Mouse (Mus musculus) frontal cortex, postnatal 25 days (tissue): ENCODE results near the gene Gal3st2c.
"Not testable (repeated sequence)": the region's sequence is repeated elsewhere in the genome, so short reads cannot be mapped to it uniquely, and the experiment has no call there.

Experiments used
- DNase-seq, 2 experiments: peaks; one replicate each; pipeline ENCODE4 v3.0.0; 2022; ENCODE audit warnings: low spot score in 2 of 2

Gene Gal3st2c

DNA sequence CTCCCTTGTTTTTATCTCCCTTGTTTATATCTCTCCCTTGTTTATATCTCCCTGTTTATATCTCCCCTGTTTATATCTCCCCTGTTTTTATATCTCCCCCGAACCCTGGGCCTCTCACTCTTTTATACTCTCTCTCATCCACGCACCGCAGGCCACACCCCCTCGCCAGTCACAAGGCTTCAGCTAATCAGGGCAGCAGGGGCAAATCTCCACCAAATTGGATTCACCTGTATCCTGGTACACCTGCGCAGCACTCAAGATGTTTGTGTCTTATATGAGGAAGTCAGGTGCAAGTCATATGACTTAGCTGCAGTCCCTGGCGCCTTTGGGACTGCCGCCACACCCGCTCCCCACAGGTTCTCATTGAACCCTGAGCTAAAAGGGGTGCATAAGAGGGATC is at the start of gene Gal3st2c:
Gal3st2c (plus strand) TSS at position 301 of the 400 bp plus-strand sequence.
- not testable (repeated sequence) for DNase-seq

DNA sequence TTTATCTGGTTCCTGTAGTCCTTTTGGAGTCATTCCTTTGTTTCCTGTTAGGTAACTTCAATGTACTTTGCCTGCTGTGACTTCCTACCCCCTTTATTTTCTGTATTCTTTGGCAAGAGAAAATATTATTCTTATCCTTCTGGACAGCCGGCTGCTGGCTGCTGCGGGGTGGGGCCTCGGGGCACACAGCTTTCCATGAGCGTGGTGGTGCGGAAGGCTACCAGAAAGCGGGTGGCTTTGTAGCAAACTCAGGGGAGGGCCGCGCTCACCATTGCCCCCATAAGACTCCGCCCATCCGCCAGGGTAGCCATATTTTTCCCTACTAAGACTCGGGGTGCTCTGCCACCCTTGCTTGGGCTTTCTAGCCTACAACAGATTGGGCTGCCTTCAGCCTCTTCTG is 41.2 kb upstream of the Gal3st2c start:
- not testable (repeated sequence) for DNase-seq

DNA sequence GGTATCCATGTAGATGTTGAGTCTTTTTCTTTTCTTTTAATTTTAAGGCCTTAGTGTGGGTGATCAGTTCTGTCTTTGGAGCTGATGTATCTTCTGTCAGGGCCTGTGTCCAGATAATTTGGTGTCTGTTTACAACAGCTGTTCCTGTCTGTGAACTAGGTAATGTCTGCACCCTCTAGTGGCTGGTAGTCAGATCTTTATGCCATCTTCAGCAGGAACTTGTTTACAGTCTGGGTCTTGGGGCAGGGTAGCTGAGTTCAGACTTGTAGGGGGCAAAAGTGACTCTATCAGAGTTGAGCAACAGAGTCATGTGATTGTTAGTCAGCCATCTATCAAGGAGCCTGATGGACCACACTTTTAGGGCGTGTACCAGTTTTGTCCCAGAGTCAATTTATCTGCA is 23.8 kb upstream of the Gal3st2c start:
- DNase-seq = not testable (repeated sequence)

DNA sequence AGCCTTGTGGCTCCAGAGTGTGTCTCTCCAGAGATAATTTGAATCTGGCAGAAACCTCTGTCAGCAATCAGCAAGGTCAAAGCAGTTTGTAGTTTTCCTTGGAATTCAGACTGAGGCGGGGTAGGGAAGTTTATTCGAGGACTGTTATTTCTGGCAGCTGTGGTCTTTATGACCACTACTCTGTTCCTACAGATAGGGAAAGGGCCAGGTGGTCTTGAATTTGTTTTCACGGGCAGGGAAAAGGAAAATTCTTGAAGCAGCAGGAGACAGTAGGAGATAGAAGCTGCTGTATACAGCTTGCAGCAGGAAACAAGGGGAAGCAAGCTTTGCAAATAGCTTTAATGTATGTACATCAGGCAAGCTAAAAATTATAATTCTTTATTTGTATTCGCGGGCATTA is 19.9 kb upstream of the Gal3st2c start:
- DNase-seq = not testable (repeated sequence)

DNA sequence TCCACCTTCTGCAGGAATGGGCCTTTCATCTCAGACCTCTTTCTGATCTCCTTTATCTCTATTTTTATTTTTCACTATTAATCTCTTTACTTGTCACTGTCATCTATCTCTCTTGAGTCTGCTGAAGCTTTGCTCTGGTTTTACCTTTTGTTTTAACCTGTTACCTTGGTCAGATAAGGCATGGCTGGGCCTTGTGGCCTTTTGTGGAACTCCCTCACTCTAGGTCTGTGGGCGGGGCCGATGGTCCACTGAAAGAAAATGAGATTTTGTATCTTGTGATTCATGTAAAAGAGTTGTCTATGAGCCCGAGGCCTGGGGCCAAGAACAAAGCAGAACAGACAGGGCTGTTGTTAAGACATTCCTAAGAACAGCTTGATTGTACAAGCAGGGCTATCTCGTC is 19.5 kb upstream of the Gal3st2c start:
- not testable (repeated sequence) for DNase-seq

DNA sequence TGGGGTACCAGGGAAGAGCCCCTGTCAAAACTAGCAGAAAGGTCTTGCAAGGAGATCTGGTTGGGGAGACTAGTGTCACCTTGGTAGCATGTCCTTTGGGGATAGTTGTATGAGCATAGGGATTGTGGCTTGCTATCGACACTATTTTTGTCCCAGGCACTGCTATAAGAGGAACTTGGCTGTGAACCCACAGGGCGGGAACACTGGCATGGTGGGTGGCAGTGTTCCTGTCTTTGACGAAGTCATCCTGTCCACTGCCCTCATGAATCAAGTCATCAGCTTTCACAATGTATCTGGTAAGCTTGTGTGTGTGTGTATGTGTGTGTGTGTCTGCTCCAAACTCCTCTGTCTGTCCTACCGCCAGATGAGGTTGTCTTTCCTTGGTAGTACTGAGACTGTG is 14.5 kb upstream of the Gal3st2c start:
- not testable (repeated sequence) for DNase-seq

DNA sequence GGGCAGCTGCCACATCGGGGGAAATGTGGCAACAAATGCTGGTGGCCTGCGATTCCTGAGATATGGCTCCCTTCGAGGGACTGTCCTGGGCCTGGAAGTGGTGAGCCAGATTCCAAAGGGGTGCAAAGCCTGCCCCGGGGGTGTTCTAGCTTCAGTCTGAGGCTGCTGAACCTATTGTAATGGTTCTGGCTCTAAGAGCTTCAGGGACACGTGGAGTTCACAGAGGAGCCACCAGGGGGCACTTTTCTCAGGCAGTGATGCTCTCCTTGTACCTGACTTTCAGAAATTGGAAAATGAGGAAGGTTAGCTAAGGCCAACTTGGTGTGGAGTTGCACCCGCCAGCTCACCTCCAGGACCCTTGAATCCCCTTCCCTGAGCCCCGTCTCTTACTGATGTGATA is 12.0 kb upstream of the Gal3st2c start:
- DNase-seq = not testable (repeated sequence)

DNA sequence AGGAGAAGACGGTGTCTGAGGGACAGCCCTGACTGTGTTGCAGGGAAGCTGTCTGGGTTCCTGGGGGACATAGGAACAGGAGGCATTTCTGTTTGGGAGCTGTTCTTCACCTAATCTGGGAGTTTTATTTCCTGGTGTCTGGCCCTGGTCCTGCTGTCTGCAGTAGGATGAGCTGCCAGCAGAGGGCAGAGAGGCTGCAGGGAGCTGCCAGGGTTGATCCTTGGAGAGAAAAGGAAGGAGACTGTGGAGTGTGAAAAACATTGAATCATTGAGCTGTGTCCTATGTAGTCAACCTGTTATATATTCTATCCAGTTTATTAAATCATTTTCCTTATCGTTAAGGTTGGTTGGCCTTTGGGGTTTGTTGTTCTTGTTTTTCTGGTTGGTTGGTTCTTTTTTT is 9.4 kb upstream of the Gal3st2c start:
- DNase-seq = not testable (repeated sequence)

DNA sequence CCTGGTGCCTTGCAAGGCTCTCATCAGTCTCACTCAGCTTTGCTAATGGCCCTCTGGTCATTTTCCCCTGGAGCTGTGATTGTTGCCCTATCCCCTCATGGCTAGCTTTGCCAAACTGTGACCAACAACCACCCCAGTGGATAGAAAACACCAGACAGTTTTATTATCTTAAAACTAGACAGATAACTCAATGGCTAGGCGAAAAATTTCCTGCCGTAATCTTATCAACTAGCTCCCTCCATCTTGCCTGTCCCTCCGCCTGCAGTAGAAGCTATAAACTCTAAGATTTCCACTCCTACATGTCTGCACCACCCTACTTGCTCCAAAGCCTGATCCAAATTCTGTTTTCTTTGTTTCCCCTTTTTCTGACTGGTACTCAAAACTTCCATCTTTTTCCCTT is 4.1 kb upstream of the Gal3st2c start:
- no peak for DNase-seq

DNA sequence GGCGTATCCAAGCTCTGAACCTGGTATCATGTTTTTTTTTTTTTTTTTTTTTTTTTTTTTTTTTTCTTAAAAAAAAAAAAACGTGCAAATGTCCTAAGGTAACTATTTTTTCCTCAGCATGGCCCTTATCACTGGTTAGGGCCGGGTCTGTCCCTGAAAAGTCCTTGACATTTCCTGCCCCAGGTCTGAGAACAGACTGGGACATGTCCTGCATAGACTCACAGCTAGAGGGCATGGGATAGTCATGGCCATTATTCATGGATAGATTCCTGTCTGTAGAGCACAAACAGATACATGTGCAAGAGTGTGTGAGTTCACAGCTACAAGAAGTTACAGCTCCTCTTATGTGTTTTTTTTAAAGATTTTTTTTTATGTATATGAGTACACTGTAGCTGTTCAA is 1.5 kb upstream of the Gal3st2c start:
- no peak for DNase-seq

DNA sequence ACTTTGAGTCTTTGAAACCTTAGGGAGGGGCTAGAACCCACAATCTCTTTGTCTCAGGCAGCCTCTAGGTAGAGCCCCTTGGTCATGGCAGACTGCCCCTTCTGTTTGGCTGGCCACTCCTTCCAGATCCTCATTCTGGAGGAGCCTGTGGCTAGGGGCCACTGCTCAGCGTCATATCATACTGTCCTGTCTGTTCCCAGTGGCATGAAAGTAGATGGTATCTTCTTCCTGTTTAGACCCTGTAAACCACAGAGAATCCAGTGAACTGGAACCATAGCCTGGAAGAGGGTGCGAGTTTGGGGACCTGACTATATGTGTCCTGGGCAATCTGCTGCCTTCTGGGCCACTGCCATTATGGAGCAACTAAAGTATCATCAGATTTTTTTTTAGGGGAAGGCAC is 759 bp downstream of the Gal3st2c start:
- DNase-seq = not testable (repeated sequence)

DNA sequence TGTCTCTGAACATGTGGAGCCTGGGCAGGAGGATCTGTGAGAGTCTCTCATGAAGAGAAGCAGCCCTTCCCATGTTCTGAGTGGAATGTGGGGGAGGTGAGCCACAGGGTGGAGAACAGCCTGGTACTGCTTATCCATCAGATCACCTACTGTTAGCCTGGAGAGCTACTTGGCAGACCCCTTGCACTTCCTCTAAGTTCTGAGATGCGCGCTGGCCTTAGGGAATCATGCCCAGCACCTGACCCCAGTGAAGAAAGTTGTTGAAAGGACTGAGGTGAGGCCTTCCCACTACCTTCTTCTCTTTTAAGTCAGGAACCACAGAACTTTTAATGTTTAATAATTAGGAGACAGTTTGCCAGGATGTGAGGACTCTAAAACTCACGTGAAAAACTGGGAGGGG is 1.2 kb downstream of the Gal3st2c start:
- not testable (repeated sequence) for DNase-seq

DNA sequence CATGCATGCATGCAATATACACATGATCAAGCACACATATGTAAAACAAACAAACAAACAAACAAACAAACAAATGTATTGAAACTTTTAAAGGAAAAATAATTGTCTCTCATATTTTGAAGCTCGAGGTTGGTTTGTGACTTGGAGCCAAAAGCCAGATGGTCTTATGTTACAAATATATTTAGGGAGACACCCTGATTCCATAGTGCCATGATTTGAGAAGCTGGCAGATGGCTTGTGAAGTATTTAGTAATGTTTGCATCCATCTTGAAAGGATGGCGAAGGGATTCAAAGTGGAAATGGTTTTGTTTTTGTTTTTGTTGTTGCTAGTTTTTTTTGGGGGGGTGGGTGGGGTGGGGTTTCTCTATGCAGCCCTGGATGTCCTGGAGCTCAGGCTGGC is 10.7 kb downstream of the Gal3st2c start:
- no peak for DNase-seq

DNA sequence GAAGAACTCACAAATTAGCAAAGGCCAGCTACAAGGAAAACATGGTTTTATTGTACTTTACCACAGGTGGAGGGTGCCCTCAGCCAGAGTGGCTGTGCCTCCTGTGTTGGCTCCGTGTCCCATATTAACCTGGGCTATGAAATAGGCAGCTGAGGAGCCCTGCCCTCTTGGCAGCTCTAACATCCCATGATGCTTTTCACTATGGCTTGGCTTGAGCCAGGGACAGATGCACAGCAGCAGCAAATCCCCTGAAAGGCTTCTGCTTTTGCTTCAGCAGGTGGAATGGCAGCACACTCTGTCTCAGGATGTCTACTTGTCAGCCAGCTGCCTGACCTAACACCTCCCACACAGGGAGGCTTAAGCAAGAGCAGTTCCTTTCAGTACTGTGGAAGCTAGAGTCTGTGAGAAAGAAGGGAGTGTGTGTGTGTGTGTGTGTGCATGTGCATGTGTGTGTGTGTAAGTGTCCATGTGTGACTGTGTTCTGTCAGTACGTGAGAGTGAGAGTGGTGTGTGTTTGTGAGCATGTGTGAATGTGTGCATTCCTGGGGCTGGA is 15.7 kb downstream of the Gal3st2c start:
- DNase-seq = not testable (repeated sequence)

DNA sequence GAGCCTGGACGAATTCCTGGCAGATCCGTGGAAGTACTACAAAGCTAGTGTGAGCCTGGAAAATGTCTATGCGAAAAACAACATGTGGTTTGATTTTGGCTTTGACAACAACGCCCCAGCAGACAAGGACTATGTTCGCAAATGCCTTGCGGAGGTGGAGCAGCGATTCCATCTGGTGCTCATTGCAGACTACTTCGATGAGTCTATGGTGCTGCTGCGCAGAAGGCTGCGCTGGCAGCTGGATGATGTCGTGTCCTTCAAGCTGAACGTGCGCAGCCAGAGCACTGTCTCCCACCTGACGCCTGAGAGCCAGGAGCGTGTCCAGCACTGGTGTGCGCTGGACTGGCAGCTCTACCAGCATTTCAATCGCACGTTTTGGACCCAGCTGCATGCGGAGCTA is 18.5 kb downstream of the Gal3st2c start:
- peak; percentile 41 to 57 for DNase-seq

DNA sequence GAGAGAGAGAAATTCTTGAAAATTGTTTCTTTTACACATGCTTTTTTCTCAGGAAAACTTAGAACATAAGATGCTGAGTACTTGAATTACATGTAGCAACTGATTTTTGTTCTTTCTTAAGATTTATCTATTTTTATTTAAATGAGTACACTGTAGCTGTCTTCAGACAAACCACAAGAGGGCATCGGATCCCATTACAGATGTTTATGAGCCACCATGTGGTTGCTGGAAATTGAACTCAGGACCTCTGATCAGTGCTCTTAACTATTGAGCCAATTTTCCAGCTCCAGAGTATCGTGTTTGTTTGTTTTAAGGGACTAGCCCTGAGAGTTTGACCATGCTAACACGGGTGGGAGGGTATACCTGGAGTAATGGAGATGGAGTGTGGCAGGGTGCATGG is 21.3 kb downstream of the Gal3st2c start:
- no peak for DNase-seq

DNA sequence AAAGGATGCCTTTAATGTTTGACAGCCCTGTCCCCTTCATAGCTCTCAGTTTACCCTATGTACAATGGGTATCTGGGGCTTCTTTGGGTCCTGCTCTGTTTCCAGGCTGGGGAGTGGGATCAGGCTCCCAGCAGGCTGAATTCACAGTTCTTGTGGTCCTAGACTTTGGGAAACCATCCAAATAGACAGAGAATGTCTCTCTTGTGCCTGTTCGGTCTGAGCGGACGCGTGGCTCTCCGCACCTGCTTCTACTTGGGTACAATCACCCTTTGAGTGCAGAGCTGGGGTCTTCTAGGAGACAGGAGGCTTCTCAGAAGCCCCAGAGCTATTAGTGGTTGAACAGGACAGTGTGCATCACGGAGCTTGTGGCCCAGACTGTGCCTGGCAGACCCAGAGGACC is 29.8 kb downstream of the Gal3st2c start, which contains the start of gene Neu4:
Neu4 (plus strand) TSS at position 301 of the 400 bp plus-strand sequence.
- no peak for DNase-seq

DNA sequence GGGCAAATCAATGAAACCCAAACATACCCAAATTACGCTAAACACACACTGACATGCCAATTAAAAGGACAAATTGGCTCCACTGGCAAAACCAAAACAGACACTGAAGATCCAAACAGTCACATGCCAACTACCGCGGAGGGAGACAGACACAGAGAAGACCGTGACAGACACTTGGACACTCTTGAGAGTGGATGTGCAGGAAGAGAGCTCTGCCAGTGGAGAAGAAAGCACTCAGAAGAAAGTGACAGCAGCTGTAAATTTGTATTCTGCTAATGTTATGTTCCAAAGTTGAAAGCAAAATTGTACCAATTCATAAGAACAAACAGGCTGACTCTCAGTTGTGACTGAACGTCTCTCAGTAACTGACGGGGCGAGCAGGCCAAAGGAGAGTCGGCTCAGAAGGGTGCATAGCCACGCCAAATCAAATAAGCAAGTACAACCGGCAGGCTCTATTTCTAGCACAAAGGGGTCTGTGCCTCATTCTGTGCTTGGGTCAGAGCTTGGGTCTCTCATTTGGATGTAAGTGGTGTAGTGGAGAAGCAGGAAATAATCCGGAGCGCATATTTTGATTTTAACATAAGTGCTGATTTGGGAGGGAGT is 37.3 kb downstream of the Gal3st2c start:
- DNase-seq = no peak

DNA sequence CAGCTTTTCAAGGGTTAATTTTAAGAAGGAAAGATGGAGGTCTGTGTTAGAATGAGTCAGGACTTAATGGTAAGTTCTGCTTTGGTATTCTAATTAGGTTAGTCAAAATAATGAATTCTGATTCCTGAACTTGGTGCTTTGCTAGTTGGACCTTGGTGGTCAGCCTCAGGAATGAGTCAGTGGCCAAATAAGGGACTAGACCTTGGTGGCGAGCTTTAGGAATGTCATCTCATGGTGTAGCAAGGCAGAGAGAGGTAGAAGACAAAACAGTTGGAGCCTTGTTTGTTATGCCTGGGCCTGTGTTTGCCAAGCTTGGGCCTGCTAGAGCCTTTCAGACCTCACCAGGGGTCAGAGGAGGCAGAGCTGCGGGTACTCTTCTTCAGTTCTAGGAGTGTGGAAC is 38.4 kb downstream of the Gal3st2c start:
- no peak for DNase-seq

DNA sequence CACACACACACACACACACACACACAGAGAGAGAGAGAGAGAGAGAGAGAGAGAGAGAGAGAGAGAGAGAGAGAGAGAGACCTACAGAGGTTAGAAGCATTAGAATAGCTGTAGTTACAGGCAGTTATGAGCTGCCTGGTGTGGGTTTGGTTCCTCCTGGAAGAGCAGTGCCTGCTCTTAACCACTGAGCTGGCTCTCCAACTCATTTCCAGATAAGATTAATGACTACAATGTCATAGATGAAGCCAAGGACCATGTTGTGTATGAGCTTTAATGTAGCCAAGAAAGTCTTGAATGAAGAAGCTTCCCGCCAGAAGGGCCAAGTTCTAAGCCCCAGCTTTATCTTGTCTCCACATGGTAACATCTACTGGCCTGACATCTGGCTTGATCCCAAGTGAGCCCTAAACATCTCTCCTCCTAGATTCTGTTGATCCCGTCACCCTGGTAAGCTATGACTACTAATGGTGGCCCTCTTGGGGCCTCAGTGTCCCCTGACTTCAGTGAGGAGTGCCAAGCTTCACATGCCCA is 42.8 kb downstream of the Gal3st2c start:
- DNase-seq = no peak

DNA sequence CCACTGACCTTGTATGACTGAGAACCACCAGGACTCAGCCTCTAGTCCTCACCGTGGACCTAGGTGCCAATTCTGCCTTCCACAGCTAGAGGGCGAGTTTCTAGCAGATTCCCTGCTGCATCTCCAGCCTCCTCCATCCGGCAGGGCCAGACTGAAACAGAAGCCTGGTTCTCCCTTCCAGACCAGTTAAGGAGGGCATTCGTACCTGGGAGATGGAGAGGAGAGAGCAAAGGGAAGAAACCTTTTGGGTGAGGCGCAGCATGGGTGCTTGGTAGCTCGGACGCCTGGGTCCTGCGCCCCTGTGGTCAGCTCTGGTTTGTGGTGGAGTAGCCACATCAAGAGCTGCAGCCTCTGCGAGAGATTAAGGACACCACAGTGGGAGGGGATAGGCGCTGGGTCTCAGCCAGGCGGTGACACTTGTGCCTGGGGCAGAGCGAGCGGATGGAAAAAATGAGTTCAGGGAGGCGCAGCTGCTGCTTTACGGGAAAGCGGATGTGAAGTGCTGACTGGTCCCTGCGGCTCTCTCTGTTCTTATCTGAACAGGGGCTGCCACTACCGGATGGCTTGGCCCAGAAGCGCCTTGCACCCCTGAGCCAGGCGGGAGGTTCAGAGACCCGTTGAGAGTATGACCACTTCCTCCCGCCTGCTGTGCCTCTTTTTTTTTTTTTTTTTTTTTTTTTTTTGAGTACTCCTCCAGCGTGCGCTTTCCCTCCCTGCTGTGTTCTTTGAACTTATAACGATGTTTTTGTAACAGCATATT is 44.9 kb downstream of the Gal3st2c start:
- peak; percentile 72 to 78 for DNase-seq

DNA sequence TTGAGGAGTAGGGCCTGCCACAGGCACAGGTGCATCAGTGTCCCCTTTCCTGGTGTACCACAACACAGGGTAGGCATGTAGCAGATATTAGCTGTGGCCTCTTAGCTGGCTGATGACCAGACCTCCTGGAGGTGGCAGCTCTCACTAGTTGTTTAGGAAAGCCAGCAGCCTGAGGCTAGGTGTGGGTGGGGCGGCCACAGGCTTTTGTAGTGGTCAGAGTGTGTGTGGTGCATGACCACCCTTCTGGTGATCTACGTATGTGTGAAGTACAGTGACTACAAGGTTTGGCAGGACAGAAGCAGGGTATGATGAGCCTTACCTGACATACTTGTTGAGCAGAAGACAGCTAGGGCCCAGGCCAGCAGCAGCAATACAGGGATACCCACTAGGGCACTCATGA is 50.1 kb downstream of the Gal3st2c start:
- DNase-seq = no peak

DNA sequence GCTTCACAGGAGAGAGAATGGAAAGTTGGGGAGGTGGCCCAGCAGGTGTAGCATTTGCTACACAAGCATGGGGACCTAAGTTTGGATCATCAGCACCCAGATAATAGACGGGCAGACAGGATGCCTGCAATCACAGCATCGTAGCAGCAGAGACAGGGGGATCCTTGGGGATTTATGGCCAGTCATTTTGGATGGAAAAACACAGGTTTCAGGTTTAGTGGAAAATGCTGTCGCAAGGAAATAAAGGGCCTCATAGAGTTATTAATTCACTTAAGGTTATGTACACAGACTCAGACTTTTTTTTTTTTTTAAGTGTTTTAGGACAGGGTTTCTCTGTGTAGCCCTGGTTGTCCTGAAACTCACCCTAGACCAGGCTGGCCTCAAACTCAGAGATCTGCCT is 55.2 kb downstream of the Gal3st2c start:
- DNase-seq = no peak
